Mouse (Mus musculus) right cerebral cortex, postnatal 25 days (tissue): ENCODE data around the gene Gm10142.
"Not testable (repeated sequence)": the region's sequence is repeated elsewhere in the genome, so short reads cannot be mapped to it uniquely, and the experiment has no call there.

ENCODE experiments used
- DNase-seq: peaks from one replicate; pipeline ENCODE4 v3.0.0; 2022

Gm10142 gene

DNA sequence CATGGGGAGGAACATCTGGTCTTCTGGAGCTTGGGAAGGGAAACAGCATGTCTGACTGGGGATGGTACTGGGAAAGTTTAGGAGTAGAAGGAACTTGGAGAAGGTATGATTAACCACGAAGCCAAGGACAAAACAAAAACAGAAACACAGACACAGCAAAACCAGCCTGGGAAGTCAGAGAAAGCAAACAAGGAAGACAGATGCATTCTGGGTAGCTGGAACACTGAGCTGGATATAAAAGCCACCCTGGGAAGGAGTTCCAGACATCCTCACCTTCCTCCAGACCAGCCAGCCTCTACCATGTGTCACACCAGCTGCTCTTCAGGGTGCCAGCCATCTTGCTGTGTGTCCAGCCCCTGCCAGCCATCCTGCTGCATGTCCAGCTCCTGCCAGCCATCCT lies at the start of gene Gm10142:
Gm10142 (plus strand) TSS at position 301 of the 400 bp plus-strand sequence.
- no peak for DNase-seq

DNA sequence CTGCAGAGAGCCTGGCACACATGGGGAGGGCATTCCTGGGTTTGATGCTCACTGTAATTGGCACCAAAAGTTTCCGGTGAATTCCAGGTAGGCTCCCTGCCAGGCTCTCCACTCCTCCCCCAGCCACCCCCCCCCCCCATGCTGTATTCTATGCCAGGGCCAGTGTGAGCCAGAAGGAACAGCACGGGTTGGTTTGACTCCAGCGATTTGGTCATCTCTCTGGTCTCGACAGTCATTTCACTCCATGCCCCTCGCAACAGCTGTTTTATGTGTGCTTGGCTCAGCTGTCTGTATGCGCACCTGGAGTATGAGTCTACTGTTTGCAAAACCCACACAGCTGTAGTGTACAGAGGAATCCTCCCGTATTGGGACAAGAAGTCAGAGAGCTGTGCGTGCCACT lies 49.3 kb upstream of the Gm10142 start:
- DNase-seq = no peak

DNA sequence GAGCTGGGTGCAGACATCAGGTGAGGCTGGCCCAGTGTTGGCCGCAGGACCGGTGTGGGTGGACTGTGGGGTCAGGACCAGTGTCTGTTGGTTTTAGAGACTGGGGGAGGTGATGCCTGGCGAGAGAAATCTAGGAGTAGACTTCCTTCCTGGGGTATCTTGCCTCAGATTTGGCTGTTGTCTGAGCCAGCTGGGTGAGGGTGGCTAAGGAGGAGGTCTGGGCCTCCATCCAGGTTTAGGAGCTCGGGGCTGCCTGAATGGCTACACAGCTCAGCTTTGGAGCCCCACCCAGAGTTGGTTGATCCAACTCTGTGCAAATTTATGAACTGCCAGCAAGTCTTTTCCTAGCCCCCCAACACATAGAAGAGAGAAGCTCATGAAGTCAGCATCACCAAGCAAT lies 48.2 kb upstream of the Gm10142 start:
- peak; percentile 45 for DNase-seq

DNA sequence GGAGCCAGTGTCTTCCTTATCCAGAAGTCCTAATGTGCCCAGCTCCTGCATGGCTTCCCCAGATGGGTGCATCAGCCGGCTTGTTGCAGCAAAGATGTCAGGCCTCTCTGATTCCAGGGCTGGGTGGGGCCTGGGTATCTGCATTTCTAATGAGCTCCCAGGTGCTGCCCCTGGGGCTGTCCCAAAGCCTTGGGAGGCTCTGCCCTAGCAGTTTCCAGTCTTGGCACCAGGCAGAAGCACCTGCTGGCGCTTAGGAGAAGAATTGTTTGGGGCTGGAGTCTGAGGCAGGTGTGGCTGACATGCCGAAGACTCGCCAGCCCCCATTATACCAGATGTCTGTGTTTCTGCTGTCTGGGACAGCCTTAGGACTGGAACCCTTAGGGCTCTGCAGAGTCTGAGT lies 44.9 kb upstream of the Gm10142 start:
- no peak for DNase-seq

DNA sequence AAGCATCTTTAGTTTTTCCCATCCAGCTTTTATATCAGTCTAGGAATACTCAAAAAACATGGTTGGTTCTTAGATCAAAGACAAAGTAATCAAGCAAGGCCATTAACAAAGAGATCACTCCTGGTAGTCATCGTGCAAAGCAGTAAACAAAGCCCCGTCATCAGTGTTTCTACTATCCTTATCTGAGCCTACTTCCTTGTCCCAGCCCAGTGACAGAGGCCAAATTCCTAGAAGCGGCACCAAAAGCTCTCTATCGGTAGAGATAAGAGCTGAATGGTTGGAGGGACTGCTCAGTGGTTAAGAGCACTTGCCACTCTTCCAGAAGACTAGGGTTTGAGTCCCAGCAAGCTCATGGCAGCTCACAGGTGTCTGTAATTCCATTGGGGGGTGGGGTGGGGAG lies 44.1 kb upstream of the Gm10142 start:
- no peak for DNase-seq

DNA sequence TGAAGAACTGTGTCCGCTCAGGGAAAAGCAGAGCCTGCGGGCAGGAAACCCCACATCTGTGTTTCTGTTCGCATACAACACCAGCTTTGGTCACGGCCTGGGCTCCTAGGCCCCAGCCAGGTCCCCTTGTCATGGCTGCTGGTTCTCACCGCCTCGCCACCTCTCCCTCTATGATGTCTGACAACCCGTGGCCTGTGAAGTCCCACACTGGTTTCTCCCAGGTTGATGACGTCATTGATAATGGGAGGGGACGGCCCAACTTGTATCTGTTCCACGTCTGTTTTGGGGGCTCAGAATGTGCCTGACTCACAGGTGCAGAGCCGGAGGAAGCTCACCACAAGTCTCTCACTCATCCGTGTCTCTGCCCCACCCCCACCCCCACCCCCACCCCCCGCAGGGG lies 41.8 kb upstream of the Gm10142 start:
- no peak for DNase-seq

DNA sequence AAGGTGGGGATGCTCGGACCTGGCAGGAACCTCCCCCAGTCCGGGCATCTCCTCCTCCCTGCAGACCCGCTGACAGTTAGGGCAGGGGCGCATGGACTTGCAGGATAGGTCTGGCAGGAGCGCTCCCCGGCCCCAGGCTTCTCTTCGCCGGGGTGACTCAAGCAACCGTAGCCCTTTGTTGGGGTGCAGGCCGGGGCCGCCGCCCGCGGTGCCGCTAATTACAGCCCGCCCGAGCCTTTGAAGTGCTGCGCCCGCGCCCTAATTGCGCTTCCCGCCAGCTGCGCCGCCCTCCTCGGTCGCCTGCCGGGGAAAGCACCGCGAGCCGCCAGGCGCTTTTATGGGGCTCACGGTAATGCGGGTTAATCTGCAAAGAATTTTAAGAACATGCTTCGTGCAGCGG lies 38.0 kb upstream of the Gm10142 start:
- no peak for DNase-seq

DNA sequence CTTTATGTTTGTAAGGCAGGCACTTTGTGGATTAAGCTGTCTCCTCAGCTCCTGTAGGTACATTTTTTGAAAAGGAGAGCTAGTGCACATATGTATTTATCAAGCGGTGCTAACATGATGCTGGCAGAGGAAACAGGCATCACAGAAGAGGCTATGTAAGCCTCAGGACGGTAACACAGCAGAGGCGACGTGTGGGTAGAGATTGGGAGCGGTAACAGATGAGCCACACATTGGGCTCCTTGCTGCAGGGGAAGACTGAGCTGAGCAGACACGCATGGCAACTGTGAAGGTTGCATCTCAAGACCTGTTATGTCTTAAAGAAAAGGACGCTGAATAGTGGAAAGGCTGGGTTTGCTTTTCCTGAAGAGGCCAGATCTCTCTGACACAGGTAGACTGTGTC lies 32.6 kb upstream of the Gm10142 start:
- DNase-seq = peak; percentile 30

DNA sequence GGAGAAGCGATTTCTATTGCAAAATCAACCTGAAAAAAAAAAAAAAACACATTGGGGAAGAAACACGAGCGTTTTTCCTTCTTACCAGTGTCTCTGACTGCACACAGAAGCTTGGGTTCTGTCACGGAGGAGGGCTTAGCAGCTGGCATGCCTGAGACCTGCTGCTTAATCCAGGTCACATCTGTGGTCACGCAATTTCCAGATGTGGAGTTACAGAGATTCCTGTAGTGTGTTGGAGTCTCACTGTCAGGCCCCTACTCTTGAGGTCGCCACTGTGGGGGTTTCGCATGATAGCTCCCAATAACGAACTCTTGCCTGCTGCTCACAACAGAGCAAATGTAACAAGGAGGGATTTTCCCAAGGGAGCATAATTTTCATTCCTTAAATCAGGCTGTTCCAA lies 31.4 kb upstream of the Gm10142 start:
- no peak for DNase-seq

DNA sequence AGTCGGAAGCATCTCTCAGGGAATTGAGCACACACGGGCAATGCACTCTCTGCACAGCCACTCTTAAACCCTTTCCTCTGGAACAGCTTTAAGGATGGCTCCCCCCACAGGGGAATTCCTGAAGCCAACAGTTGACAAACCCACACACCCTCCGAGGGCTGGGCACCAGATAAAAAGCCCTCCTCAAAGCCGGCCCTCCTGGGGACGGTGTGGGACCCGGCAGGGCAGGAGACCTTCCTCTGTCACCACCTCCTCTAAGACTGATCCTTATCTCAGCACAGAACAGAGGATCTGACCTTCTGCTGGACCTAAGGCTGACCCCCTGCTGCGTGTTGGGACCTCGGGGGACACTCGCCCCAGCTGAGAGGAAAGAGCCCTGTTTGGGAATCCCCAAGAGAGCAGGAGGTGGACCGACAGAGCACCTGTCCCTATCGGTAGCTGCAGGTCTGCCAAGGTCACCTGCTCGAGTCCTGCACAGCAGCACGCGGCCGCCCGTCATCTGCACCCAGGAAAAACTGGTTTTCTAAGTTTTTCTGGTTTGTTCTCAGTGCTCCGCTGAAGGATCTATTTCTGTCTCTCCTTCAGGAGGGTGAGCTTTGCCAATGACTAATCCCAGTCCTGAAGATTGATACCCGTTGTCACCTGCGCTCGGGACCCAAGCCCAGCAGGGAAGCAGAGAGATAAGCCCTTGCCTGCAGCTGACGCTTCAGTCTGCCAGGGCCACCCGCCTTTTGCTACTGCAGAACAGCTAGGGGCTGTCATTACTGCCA lies 29.5 kb upstream of the Gm10142 start, which contains the start of gene Tspear:
Tspear (plus strand) TSS at position 675 of the 770 bp plus-strand sequence.
- no peak for DNase-seq

DNA sequence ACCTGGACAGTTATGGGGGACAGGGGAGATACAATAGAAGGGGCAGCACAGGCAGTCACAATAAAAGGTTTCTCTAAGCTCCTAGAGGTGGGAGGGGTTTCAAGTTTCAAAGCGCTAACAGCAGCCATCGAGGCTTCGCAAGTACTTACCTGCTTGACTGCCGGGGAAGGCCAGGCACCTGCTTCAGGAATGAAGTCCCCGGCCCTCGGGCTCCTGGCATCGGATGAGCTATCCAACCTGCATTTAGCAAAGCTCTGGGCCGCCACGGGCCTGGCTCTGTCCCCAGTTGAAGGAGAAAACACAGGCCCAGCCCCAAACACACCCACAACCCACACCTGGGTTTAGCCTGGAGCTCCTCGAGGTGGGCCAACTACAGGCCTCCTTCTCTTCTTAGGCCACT lies 28.6 kb upstream of the Gm10142 start:
- DNase-seq = no peak

DNA sequence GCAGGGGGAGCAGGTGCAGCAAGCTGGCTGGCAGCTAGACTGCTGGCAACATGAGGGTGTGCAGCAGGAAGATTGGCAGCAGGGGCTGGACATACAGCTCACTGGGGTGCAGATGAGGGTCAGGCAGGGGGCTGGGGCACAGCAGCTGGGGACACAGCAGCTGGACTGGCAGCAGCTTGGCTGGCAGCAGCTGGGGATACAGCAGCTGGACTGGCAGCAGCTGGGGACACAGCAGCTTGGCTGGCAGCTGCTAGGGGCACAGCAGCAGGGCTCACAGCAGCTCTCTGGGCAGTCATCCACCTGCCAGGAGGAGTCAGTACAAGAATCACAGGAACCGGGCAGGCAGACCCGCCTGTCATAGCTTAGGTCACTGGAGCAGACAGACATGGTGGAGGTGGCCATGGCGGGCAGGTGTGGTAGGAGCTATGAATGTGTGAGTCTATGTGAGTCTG lies 25.2 kb upstream of the Gm10142 start, which contains the start of gene Gm19402:
Gm19402 (minus strand) TSS at position 402 of the 452 bp plus-strand sequence.
- DNase-seq = not testable (repeated sequence)

DNA sequence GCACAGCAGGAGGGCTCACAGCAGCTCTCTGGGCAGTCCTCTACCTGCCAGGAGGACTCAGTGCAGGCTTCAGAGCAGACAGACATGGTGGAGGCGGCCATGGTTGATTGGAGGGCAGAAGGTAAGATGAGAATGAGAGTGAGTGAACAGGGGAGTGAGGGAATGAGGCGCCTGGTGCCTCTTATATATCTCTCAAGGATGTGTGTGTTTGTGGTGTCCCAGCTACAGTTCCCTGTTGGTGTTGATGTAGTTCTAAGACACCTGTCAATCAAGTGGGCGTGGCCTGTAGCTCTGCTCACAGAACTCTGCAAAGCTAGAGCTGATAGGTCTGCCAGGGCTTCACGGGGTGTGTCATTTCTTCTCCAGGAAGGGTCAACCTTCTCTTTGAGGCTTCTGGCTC lies 18.5 kb upstream of the Gm10142 start, which contains the start of gene Gm9508:
Gm9508 (minus strand) TSS at position 101 of the 400 bp plus-strand sequence.
- no peak for DNase-seq

DNA sequence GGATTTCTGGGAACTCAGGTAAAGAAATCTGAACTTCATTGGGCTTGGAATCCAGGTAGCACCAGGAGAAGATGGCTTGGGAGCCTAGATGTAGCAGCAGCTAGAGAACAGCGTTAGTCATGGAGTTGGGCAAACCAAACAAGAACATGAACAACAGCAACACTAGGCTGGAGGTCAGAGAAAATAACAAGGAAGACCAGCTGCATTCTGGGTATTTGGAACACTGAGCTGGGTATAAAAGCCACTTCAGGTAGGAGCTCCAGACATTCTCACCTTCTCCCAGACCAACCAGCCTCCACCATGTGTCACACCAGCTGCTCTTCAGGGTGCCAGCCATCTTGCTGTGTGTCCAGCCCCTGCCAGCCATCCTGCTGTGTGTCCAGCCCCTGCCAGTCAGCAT lies 9.3 kb upstream of the Gm10142 start, which contains the start of gene Gm10272:
Gm10272 (plus strand) TSS at position 301 of the 400 bp plus-strand sequence.
- DNase-seq = no peak

DNA sequence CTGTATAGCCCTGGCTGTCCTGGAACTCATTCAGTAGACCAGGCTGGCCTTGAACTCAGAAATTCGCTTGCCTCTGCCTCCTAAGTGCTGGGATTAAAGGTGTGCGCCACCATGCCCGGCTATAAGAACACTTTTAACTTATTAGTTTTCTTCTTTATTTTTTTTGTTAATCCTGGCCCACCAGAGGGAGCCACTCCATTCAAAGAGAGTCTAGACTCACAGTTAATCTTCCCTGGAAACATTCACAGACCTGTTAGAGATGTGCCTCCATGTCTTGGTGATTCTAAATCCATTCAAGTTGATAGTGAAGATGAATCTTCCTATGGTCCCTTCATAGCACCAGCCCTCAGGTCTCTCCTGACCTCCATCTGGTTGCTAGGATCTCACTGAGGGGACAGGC lies 5.8 kb upstream of the Gm10142 start:
- DNase-seq = no peak

DNA sequence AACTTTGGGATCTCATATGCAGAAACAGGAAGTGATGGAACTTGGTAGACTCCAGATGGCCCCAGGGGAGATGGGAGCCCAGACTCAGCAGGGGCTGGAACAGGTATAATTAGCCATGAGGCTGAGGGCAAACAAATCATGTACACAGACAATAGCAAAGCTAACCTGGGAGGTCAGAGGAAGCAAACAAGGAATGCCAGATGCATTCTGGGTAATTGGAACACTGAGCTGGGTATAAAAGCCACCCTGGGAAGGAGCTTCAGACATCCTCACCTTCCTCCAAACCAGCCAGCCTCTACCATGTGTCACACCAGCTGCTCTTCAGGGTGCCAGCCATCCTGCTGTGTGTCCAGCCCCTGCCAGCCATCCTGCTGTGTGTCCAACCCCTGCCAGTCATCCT lies 4.5 kb upstream of the Gm10142 start, which contains the start of gene Gm10024:
Gm10024 (plus strand) TSS at position 301 of the 400 bp plus-strand sequence.
- DNase-seq = not testable (repeated sequence)

DNA sequence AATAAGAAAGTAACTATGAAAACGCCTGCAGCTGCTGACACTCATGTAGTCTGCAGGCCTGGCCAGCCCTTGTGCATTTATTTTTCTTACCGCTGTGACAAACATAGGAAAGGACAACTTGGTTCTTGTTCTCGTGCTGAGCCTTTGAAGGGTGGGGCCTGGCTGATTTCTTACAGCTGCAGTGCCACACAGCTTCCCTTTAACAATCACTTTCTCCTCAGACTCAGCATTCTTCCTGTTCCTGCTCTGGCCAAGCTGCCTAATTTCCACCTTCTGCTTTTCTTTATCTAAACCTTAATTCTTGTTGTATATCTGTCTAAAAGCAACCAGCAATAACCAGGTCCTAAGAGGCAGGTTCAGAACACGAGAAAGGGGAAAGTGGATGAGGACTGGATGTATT lies 1.9 kb upstream of the Gm10142 start:
- no peak for DNase-seq

DNA sequence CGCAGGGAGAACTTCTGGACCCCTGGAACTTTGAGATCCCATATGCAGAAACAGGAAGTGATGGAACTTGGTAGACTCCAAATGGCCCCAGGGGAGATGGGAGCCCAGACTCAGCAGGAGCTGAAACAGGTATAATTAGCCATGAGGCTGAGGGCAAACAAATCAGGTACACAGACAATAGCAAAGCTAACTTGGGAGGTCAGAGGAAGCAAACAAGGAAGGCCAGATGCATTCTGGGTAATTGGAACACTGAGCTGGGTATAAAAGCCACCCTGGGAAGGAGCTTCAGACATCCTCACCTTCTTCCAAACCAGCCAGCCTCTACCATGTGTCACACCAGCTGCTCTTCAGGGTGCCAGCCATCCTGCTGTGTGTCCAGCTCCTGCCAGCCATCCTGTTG lies 4.7 kb downstream of the Gm10142 start, which contains the start of gene Krtap12-1:
Krtap12-1 (plus strand) TSS at position 301 of the 400 bp plus-strand sequence.
- not testable (repeated sequence) for DNase-seq

DNA sequence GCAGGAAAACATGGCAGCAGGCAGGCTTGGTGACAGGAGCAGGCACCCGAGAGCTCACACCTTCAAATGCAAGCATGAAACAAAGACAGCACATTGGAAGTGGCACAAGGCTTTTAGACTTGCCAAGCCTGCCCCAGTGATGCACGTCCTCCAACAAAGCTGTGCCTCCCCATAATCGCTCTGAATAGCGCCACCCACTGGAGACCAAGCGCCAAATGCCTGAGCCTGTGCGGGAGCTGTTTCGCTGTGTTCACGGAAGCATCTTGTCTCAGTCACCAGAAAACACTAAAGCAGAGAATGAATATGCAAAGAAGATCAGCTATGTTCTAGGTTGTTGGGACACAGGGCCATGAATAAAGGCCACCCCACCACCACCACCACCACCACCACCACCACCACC lies 9.2 kb downstream of the Gm10142 start:
- DNase-seq = no peak

DNA sequence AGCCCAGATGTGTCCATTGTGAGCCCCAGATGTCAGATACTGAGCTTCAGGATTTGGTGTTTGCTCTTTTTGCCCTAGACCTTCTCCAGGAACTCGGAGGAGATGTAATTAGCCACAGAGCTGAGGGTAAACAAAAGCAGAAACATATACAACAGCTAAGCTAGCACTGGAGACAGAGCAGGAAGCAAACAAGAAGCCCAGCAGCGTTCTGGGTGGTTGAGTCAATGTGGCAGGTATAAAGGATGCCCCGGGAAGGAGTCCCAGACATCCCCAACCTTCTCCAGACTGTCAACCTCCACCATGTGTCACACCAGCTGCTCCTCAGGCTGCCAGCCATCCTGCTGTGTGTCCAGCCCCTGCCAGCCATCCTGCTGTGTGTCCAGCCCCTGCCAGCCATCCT lies 10.6 kb downstream of the Gm10142 start, which contains the start of gene Gm10100:
Gm10100 (plus strand) TSS at position 301 of the 400 bp plus-strand sequence.
- no peak for DNase-seq

DNA sequence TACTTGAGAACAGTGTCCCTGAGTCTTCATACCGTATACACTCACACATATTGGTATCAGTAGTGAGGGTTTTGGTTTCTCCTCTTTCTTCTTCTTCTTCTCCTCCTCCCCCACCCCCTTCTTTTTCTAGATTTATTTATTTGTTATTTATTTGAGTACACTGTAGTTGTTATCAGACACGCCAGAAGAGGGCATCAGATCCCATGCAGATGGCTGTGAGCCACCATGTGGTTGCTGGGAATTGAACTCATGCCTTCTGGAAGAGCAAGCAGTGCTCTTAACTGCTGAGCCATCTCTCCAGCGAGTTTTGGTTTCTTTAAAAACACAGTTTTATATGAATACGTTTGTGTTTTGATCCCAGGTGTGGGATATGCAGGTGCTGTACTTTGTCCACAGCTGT lies 12.7 kb downstream of the Gm10142 start:
- no peak for DNase-seq

DNA sequence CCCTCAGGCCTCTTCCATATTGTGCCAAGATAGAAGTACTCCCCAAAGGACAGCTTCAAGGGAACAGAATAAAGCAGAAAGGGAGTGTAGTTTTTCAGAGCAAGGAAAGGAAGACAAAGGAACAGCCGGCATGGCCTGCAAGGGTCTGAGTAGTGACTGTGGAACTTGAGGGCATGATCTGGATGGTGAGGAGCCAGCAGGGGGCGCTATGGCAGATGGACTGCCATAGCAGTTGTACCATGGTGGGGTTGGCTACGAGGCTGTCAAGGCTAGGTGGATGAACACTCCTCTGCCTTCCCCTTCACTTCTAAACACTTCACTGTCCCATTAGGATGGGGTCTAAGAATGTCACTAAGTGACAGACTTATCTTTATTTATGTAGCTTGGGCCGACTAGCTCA lies 13.6 kb downstream of the Gm10142 start:
- DNase-seq = no peak

DNA sequence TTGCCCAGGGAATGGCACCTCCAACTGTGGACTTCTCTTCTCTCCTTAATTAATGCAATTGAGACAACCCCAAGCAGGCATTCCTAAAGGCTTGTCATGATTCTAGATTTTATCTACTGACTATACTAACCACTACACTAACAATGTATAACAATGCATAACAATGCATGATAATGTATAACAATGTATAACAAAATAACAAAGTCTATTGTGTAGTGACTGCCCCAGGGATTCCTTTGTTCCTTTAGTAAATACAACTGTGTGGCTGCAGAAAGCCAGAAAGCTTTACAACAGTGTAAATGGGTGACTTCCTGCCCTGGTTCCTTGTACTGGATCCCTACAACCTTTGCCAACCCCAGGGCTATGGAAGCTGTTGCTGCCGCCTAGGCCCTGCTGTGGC lies 20.3 kb downstream of the Gm10142 start:
- no peak for DNase-seq

DNA sequence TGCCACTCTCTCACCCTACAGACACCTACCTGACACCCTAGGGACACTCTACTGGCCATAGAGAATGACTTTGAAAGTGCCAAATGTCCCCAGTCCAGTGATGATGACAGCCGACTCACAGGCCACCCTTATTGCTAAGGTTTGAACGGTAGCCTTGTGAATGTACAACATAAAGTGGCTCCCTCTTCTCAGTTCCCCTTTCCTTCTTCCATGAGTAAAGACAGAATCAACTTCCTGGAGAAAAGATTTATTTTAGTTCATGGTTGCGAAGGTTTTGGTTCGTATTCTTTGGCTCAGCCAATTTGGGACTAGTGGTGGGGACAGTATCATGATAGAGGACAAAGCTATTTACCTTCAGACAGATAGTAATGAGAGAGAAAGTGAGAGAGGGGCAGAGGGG lies 23.3 kb downstream of the Gm10142 start:
- DNase-seq = no peak
